Mouse (Mus musculus) natural killer cell, adult 2 months (primary cell): ENCODE measurements around the gene Krt42.
"Not testable (repeated sequence)": the region's sequence is repeated elsewhere in the genome, so short reads cannot be mapped to it uniquely, and the experiment has no call there.

Source experiments
- DNase-seq, 2 experiments: peaks; one replicate each; pipeline ENCODE4 v3.0.0; 2022; ENCODE audit warnings: low spot score in 2 of 2

The Krt42 gene

GRCm38 (mm10) chr11:100269821-100270332 lies at the start of gene Krt42:
Gene Krt42 (minus strand): TSS chr11:100269871.
- no peak for DNase-seq

GRCm38 (mm10) chr11:100318529-100319451 lies 49.1 kb upstream of the Krt42 start:
- no peak for DNase-seq

- no peak for DNase-seq
Observed at GRCm38 (mm10) chr11:100317826-100318380, 48.2 kb upstream of the Krt42 start.

- DNase-seq = no peak
Observed at GRCm38 (mm10) chr11:100315439-100315838, 45.8 kb upstream of the Krt42 start.

GRCm38 (mm10) chr11:100313424-100313823 lies 43.8 kb upstream of the Krt42 start:
- no peak for DNase-seq

- DNase-seq = no peak
Observed at GRCm38 (mm10) chr11:100312096-100312679, 42.5 kb upstream of the Krt42 start.

- DNase-seq = no peak
Observed at GRCm38 (mm10) chr11:100311656-100312055, 42.0 kb upstream of the Krt42 start.

- DNase-seq = not testable (repeated sequence)
Observed at GRCm38 (mm10) chr11:100308672-100309071, 39.0 kb upstream of the Krt42 start.

GRCm38 (mm10) chr11:100307900-100308299 lies 38.2 kb upstream of the Krt42 start:
- DNase-seq = no peak

GRCm38 (mm10) chr11:100301292-100301691 lies 31.6 kb upstream of the Krt42 start:
- DNase-seq = no peak

- DNase-seq = peak; percentile 58 to 68
Observed at GRCm38 (mm10) chr11:100300293-100300692, 30.6 kb upstream of the Krt42 start.

GRCm38 (mm10) chr11:100298274-100299036 lies 28.8 kb upstream of the Krt42 start:
- peak; percentile 75 to 83 for DNase-seq

- DNase-seq = peak; percentile 30 to 43
Observed at GRCm38 (mm10) chr11:100297801-100298200, 28.1 kb upstream of the Krt42 start.

- peak; percentile 66 to 81 for DNase-seq
Observed at GRCm38 (mm10) chr11:100295308-100295707, 25.6 kb upstream of the Krt42 start.

GRCm38 (mm10) chr11:100292884-100293283 lies 23.2 kb upstream of the Krt42 start:
- no peak for DNase-seq

GRCm38 (mm10) chr11:100290235-100290634 lies 20.6 kb upstream of the Krt42 start:
- DNase-seq = no peak

- no peak for DNase-seq
Observed at GRCm38 (mm10) chr11:100288942-100289341, 19.3 kb upstream of the Krt42 start.

- no peak for DNase-seq
Observed at GRCm38 (mm10) chr11:100287024-100287423, 17.4 kb upstream of the Krt42 start.

GRCm38 (mm10) chr11:100284988-100285387 lies 15.3 kb upstream of the Krt42 start:
- no peak for DNase-seq

GRCm38 (mm10) chr11:100282549-100282948 lies 12.9 kb upstream of the Krt42 start:
- DNase-seq = peak; percentile 50 to 63
